Mouse (Mus musculus) ES-E14 (cell line): ENCODE data around the gene Ralgapa1.

Experiments
- HCFC1 ChIP-seq: IDR thresholded peaks from 2 replicates; pipeline ENCODE4 v1.6.1; 2012; ENCODE audit warnings: low read length, inconsistent platforms, borderline replicate concordance; ENCODE audit not compliant: insufficient read depth
- MAFK ChIP-seq: IDR thresholded peaks from 2 replicates; pipeline ENCODE4 v1.6.1; 2014; ENCODE audit warnings: mild to moderate bottlenecking, low read depth, low read length, inconsistent platforms; ENCODE audit not compliant: insufficient read depth
- ZC3H11A ChIP-seq: IDR thresholded peaks from 2 replicates; pipeline ENCODE4 v1.6.1; 2012; ENCODE audit warnings: low read depth, mild to moderate bottlenecking, inconsistent platforms, low read length, borderline replicate concordance
- ZNF384 ChIP-seq: IDR thresholded peaks from 2 replicates; pipeline ENCODE4 v1.6.1; 2012; ENCODE audit warnings: low read depth, low read length, inconsistent platforms

GRCm38 (mm10) chr12:55774316-55774715 lies 46.7 kb downstream of the Ralgapa1 start:
- TF ChIP-seq ZC3H11A (no peak), ZNF384 (no peak), MAFK (no peak), HCFC1 (no peak)
